Mouse (Mus musculus) heart, embryonic 11.5 days (tissue): ENCODE data around the gene Zdhhc13. TPM values are rescaled to one million over a fixed set of nuclear protein-coding genes. Genes with fewer than 3 reads are reported as not detected.

Source experiments
- ATAC-seq: fragments of 200-750 bp; cut with Nextera tagmentation; replicated peaks from 2 replicates; pipeline ENCODE4 v1.8.0; 2017; ENCODE audit warnings: moderate library complexity; ENCODE audit not compliant: insufficient number of reproducible peaks, low FRiP score, low TSS enrichment
- H3K27ac ChIP-seq: fragments of 300-500 bp; sonication (generic); 2 replicates; pipeline ENCODE4 v1.5.1; 2014; ENCODE audit warnings: mild to moderate bottlenecking, low read depth, low read length
- H3K27me3 ChIP-seq: fragments of 300-500 bp; sonication (generic); 2 replicates; pipeline ENCODE4 v1.6.1; 2014; ENCODE audit warnings: mild to moderate bottlenecking, low read length, mixed read lengths; ENCODE audit not compliant: control insufficient read depth, insufficient read depth
- H3K36me3 ChIP-seq: fragments of 300-500 bp; sonication (generic); 2 replicates; pipeline ENCODE4 v1.6.1; 2014; ENCODE audit warnings: mild to moderate bottlenecking, low read length, moderate library complexity, mixed read lengths; ENCODE audit not compliant: control insufficient read depth, insufficient read depth
- H3K4me1 ChIP-seq: fragments of 300-500 bp; sonication (generic); 2 replicates; pipeline ENCODE4 v1.6.1; 2014; ENCODE audit warnings: low read length; ENCODE audit not compliant: control insufficient read depth, insufficient read depth
- H3K4me2 ChIP-seq: fragments of 300-500 bp; sonication (generic); 2 replicates; pipeline ENCODE4 v1.6.1; 2014; ENCODE audit warnings: mild to moderate bottlenecking, moderate library complexity
- H3K4me3 ChIP-seq: fragments of 300-500 bp; sonication (generic); 2 replicates; pipeline ENCODE4 v1.5.1; 2014; ENCODE audit warnings: low read depth, low read length
- H3K9ac ChIP-seq: fragments of 300-500 bp; sonication (generic); 2 replicates; pipeline ENCODE4 v1.6.1; 2014; ENCODE audit warnings: mild to moderate bottlenecking, low read depth, low read length, moderate library complexity
- H3K9me3 ChIP-seq: fragments of 300-500 bp; sonication (generic); replicated peaks from 2 replicates; pipeline ENCODE4 v1.6.1; 2016; ENCODE audit warnings: low read length; ENCODE audit not compliant: control insufficient read depth
- WGBS: fragments of 180-500 bp; shearing (Covaris S2); extraction: QIAGEN DNeasy Blood & Tissue Kit; methylation state at CpG from one replicate; pipeline ENCODE4 v1.1.7; 2014; ENCODE audit not compliant: insufficient replicate concordance; 5-methylcytosine and 5-hydroxymethylcytosine counted together
- polyA plus RNA-seq: library from polyadenylated mRNA; unstranded; fragments of >200 nt; fragmentation: Nextera tagmentation; extraction: Ambion mirVana; gene quantifications from 2 replicates; pipeline ENCODE4 v1.2.1, GENCODE M21; 2014

The Zdhhc13 gene
- polyA plus RNA-seq, 1 experiment from 2014 or later: 36.1 TPM

GRCm38 (mm10) chr7:48803381-48803780 is 14.6 kb downstream of the Zdhhc13 start:
- WGBS: 89% methylated on average over 7 of the region's 7 CpGs
- H3K36me3 ChIP-seq: peaks cover 15% of the 10 kb centered on the region

DNA sequence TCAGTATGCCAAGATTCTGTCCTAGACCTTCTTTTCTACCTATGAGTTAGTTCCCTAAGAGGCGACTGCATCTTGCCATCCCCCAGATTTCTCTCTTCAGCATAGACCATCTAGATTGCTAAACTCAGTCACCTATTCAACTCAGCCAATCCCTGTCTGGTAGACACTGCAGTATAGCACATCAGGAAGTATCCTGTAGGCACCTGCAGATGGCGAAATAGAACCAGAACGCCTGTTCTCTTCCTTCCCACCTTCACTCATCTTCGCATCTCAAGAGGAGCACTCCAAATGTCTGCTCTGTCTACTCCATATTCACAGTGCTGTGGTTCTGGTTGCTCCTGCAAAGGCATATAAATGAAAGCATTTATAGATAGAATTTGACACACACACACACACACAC is 17.8 kb downstream of the Zdhhc13 start:
- no peaks in the 10 kb centered on the region for H3K9me3 ChIP-seq
- H3K4me3 ChIP-seq: no peak overlapping the region
- 74% methylated on average over 4 of the region's 4 CpGs for WGBS
- H3K27me3 ChIP-seq: no peaks in the 10 kb centered on the region
- no peak overlapping the region for H3K9ac ChIP-seq
- ATAC-seq: no peak
- H3K4me1 ChIP-seq: no peaks in the 10 kb centered on the region
- H3K27ac ChIP-seq: no peak overlapping the region
- H3K36me3 ChIP-seq: peaks cover 22% of the 10 kb centered on the region
- H3K4me2 ChIP-seq: no peak overlapping the region

More at GRCm38 (mm10) chr7:48803381-48803780, 14.6 kb downstream of the Zdhhc13 start:
- H3K27me3 ChIP-seq: no peaks in the 10 kb centered on the region
- H3K9ac ChIP-seq: no peak overlapping the region
- H3K4me2 ChIP-seq: no peak overlapping the region
- H3K4me1 ChIP-seq: no peaks in the 10 kb centered on the region
- H3K9me3 ChIP-seq: no peaks in the 10 kb centered on the region
- no peak overlapping the region for H3K4me3 ChIP-seq
- ATAC-seq: no peak
- H3K27ac ChIP-seq: no peak overlapping the region

- no peak for ATAC-seq
- Histone ChIP-seq H3K4me1 (no peaks in the 10 kb centered on the region), H3K9me3 (no peaks in the 10 kb centered on the region), H3K4me3 (no peak overlapping the region), H3K36me3 (peaks cover 14% of the 10 kb centered on the region), H3K4me2 (no peak overlapping the region), H3K9ac (no peak overlapping the region), H3K27me3 (no peaks in the 10 kb centered on the region), H3K27ac (no peak overlapping the region)
- WGBS: 93% methylated on average over 1 of the region's 1 CpGs
Measured at GRCm38 (mm10) chr7:48810652-48811051, 21.8 kb downstream of the Zdhhc13 start.

- Histone ChIP-seq H3K4me1 (no peaks in the 10 kb centered on the region), H3K9ac (no peak overlapping the region), H3K36me3 (peaks cover 10% of the 10 kb centered on the region), H3K4me3 (no peak overlapping the region), H3K27me3 (no peaks in the 10 kb centered on the region), H3K27ac (no peak overlapping the region), H3K4me2 (no peak overlapping the region), H3K9me3 (no peaks in the 10 kb centered on the region)
- ATAC-seq: no peak
Measured at GRCm38 (mm10) chr7:48812358-48812757, 23.6 kb downstream of the Zdhhc13 start.

DNA sequence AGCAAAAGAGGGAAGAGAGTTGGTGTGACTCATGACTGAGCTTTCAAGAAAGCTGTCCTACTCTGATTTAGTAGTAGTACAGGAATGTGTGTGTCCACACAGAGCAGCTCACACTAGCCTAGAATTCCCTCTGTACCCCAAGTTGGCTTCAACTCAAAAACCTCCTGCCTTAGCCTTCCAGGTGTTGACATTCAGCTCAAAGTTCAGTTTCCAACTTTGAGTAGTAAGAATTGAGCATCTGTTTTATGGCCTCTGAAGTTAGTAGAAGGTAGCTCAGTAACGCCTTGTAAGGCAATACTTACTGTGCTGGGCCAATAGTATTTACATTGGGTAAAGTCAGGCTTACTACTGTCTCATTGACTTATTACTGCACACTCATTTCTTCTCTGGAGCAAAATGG is 24.8 kb downstream of the Zdhhc13 start:
- Histone ChIP-seq H3K4me1 (no peaks in the 10 kb centered on the region), H3K9ac (no peak overlapping the region), H3K9me3 (no peaks in the 10 kb centered on the region), H3K36me3 (peaks cover 10% of the 10 kb centered on the region), H3K27me3 (no peaks in the 10 kb centered on the region), H3K4me3 (no peak overlapping the region), H3K27ac (no peak overlapping the region), H3K4me2 (no peak overlapping the region)
- no peak for ATAC-seq
- WGBS: 95% methylated on average over 1 of the region's 1 CpGs

DNA sequence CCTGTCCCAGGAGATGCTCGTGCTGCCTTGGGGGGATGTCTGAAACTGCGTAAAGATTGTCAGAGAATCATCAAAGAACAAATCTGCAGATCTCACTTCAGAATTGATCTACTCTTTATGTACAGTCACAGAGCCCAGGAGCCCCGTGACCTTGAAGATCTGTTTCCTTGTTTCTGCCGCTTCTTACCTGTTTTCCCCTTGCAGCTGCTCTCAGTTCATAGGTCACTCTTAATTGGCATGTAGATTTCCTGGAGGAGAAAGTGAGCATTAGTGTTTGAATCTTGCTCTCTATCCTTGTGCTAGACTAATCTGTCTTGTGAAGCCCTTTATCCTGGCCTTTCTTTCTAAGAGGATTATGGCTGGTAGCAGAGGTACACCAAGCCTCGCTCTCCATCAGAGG is 32.9 kb downstream of the Zdhhc13 start:
- no peaks in the 10 kb centered on the region for H3K27me3 ChIP-seq
- ATAC-seq: no peak
- peaks cover 6% of the 10 kb centered on the region; the same call in 1 of the 2 replicates for H3K36me3 ChIP-seq
- H3K4me2 ChIP-seq: no peak overlapping the region
- H3K9ac ChIP-seq: no peak overlapping the region
- no peak overlapping the region for H3K4me3 ChIP-seq
- H3K9me3 ChIP-seq: no peaks in the 10 kb centered on the region
- 86% methylated on average over 5 of the region's 5 CpGs for WGBS
- peaks cover 16% of the 10 kb centered on the region for H3K4me1 ChIP-seq
- H3K27ac ChIP-seq: no peak overlapping the region

- H3K36me3 ChIP-seq: peaks cover 9% of the 10 kb centered on the region; the same call in 1 of the 2 replicates
- no peak overlapping the region for H3K9ac ChIP-seq
- no peak overlapping the region for H3K4me3 ChIP-seq
- no peak for ATAC-seq
- no peaks in the 10 kb centered on the region for H3K27me3 ChIP-seq
- no peak overlapping the region for H3K4me2 ChIP-seq
- WGBS: 91% methylated on average over 3 of the region's 3 CpGs
- no peak overlapping the region for H3K27ac ChIP-seq
- H3K9me3 ChIP-seq: no peaks in the 10 kb centered on the region
- H3K4me1 ChIP-seq: peaks cover 16% of the 10 kb centered on the region
Measured at GRCm38 (mm10) chr7:48823621-48824020, 34.8 kb downstream of the Zdhhc13 start.

DNA sequence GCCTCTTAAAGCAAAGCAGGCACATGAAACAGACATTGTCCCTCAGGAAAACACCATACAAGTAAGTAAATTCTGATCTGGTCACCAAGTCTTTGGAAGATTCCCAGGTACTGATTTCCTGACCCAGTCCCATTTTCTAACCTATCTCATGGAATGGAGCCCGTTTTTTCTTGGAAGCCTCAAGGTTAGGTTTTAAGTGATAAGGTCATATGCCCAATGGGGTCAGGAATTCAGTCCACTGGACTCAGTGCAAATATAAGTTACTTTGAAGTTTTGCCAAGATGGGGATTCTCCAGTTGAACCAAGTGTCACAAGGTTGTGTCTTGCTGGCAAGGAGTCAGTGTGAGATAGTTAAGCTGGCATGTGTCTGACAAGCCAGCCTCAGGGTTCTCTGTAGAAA is 35.9 kb downstream of the Zdhhc13 start:
- ATAC-seq: no peak
- Histone ChIP-seq H3K36me3 (peaks cover 9% of the 10 kb centered on the region; the same call in 1 of the 2 replicates), H3K4me1 (peaks cover 16% of the 10 kb centered on the region), H3K9ac (no peak overlapping the region), H3K4me3 (no peak overlapping the region), H3K27me3 (no peaks in the 10 kb centered on the region), H3K4me2 (no peak overlapping the region), H3K27ac (peak overlapping the region; percentile 64), H3K9me3 (no peaks in the 10 kb centered on the region)
- WGBS: 39% methylated on average over 1 of the region's 1 CpGs

DNA sequence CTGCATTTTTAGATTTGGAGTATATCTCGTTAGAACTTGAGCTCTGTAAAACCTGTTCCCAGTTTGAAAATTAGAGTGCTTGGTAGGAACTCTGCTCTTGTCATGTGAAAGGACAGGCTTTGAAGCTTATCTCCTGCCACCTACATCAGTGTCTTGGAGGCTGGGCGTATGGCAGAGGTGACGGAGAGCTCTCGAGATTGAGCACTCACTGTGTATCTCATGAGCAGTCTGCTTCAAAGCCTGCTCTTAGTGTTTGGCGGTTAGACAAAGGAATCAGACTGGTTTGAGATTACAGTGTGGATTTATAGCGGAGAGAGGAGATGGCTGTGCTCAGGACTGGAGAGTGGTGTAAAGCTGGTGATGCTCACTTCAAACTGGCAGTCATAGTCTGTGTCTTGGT is 36.4 kb downstream of the Zdhhc13 start:
- no peak overlapping the region for H3K9ac ChIP-seq
- H3K9me3 ChIP-seq: no peaks in the 10 kb centered on the region
- ATAC-seq: peak; percentile 60; the same call in 1 of the 2 replicates
- no peaks in the 10 kb centered on the region for H3K27me3 ChIP-seq
- 44% methylated on average over 6 of the region's 6 CpGs for WGBS
- H3K36me3 ChIP-seq: peaks cover 9% of the 10 kb centered on the region; the same call in 1 of the 2 replicates
- no peak overlapping the region for H3K4me3 ChIP-seq
- peak overlapping the region; percentile 64 for H3K27ac ChIP-seq
- H3K4me1 ChIP-seq: peaks cover 16% of the 10 kb centered on the region
- no peak overlapping the region for H3K4me2 ChIP-seq
